Mouse (Mus musculus) R1 (cell line): ENCODE data around the gene 2410137M14Rik.

Source experiments
- DNase-seq: peaks from one replicate; pipeline ENCODE4 v3.0.0-alpha.2; 2018; ENCODE audit warnings: low read depth, low spot score

2410137M14Rik gene

GRCm38 (mm10) chr17:36949265-36949664 lies 31.8 kb downstream of the 2410137M14Rik start:
- DNase-seq: no peak

DNA sequence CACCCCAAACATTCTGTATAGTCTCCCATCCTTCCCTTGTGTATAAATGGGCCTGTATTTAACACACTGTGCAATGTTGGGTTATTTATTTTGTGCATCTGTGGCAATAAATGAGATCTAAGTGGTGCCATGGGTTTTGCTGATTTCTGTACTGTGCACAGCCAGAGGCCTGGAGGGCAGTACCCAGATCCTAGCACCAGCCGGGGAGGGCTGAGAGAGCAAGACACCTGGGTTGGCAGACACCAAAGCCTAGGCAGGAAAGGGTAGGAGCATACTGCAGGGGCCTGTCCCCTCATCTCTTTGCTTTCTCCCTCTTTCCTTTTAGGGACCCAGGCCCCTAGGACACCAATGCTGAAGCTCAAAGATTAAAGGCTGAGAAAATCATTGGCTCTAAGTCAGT lies 32.8 kb downstream of the 2410137M14Rik start:
- no peak for DNase-seq

GRCm38 (mm10) chr17:36947051-36947819 lies 33.8 kb downstream of the 2410137M14Rik start:
- DNase-seq: peak; percentile 67

DNA sequence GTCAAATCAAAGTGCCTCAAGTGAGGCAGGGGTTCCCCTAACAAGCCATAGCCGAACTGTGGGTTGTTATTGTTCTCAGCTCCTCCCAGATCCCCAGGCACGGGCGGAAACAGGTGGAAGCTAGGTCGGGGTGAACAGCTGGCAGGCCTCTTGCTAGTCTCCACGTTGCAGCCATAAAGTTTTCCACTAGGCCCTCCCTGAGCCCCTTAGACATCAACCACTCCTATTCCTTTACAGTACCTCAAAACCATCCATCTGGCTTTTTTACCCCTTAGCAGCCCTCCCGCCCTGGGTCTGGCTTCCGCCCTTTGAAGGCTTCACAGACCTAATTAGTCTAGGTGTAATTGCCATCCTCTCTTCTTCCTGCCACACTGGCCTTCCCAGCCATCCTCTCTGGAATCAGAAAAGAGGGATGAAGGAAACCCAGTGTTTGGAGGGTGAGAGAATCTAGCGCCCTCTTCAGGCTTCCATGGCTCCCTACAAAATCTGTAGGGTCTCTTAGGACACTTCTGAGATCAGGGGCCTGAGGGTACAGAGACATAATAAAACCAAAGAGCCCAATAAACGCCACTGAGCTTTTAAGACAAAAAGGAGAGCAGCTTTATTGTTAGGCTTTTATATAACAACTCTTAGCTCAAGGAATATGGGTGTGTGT lies 36.8 kb downstream of the 2410137M14Rik start:
- DNase-seq: peak; percentile 67

GRCm38 (mm10) chr17:36943691-36944090 lies 37.3 kb downstream of the 2410137M14Rik start:
- DNase-seq: no peak

DNA sequence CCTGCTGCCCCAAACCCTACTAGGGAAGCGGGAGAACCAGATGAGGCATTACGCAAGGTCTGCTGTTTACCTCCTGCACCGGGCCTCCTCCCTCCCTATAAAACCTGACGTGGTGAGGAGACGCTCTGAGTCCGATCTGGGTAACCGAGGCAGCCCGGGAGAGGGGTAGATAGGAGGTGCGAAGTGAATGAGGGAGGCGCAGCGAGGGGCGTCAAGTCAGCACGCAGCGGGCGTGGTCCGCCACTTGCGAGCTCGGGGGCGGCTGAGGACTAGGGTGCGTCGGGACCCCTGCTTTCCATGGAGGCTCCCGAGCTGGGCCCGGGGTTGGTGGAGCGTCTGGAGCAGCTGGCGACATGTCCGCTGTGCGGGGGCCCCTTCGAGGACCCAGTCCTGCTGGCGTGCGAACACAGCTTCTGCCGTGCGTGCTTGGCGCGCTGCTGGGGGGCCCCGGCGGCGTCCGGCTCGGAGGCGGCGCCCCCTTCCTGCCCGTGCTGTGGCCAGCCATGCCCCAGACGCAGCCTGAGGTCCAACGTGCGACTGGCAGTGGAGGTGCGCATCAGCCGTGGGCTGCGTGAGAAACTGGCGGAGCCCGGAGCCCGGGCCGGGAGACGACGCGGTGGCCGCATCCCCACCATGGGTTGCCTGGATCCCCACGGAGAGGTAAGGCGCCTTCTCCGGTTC lies 38.1 kb downstream of the 2410137M14Rik start, which contains the start of gene Rnf39:
Gene Rnf39, plus strand, starts transcription at position 128 of the 681 bp plus-strand sequence.
- DNase-seq: peak; percentile 61

- DNase-seq: no peak
These were observed 38.6 kb downstream of the 2410137M14Rik start for GRCm38 (mm10) chr17:36942391-36942790.

DNA sequence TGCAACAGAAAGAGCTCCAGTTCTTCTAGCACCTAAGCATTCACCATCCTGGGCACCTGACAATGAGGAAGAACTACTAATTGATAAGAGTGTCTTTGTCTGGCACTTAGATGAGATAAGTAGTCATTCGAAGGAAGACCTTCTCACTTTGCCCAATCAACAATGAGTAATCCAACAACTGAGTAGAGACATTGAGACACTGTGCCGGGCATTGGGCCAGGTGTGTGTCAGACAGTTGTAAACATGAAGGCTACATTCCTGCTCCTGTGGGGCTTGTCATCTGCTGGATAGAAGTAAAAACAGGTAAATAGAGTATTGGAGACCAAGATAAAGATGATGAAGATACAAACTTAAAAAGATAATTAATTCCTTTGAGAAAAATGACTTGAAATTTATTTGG lies 43.0 kb downstream of the 2410137M14Rik start:
- DNase-seq: no peak

DNA sequence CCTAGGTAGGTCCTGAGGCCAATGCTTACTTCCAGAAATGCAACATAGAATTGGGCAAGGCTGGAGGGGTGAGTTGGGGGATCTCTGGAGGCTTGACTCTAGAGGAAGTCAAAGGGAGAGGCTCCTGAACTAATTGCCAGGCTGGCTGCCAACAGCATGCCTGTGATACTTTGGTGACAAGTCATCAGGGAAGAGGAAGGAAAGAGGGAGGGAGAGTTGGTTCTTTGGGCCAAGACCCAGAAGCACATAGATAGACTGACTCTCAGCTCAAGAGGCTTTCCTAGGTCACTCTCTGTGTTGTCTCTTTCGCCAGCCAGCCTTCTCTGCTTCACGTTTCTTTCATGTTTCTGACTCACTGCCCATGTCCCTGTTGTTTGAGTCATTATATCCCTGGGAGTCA lies 49.2 kb downstream of the 2410137M14Rik start:
- DNase-seq: no peak

DNA sequence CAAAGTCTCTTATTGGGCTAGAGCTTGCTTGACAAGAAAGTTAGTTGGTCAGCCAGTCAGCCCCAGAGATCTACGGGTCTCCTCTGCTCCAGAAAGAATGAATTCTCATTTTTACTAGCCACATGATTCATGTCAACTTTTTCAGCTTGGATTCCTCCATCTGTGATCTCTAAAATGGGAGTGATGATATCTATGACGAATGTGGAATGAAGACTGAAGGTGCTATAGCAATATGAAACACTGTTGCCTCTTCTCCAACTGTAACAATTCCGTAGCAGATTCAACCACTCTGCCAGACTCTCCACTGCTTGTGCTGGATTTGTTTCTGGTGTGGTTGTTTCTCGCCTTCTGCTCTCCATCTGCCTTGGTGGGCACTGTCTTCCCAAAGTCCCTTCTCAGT lies 49.9 kb downstream of the 2410137M14Rik start:
- DNase-seq: no peak

DNA sequence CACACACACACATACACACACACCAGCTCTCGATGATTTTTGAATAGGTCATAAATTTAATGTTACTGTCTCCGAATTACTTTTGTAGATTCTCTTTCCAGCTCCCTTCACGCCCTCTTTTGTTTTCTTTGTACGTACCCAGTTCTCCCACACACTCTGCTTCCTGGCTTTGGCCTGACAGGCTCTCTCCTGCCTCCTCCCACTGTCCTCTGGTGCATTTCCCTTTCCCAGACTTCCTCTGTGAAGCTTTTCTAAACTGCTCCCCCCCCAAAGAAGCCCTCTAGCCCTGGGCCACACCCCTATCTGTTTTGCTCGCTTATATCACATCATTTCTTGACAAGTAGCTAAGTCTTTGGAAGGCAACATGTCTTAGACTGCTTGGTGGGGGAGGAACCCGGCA lies 50.8 kb downstream of the 2410137M14Rik start:
- peak; percentile 76 for DNase-seq

GRCm38 (mm10) chr17:36929236-36929932 lies 51.7 kb downstream of the 2410137M14Rik start:
- no peak for DNase-seq
